Mouse (Mus musculus): Measurements from ENCODE around the gene Smtnl1. TPM values are rescaled to one million over a fixed set of nuclear protein-coding genes. Genes with fewer than 3 reads are reported as not detected.

Gene Smtnl1
- total RNA-seq, 1 experiment from 2014 or later: not detected

DNA sequence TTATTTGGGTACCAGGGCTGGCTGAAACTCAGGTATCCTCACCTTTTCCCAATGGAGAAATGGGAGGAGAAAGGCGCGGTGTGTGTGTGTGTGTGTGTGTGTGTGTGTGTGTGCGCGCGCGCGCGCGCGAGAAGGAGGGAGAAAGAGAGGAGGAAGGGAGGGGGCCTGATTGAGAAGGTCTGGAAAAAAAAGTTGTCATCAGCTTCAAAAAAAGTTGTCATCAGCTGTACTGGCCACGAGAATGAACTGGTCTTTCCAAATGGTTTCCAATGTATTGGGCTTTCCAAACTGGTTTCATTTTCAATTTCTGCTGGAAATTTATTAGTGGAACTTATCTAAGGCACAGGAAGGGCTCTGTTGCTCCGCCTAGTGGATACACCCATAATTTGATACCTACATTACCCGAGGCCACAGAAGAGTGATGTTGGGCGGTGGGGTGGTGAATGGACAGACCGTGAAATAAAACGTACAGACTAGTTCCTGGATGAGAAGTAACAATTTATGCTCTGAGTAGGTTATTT is 23.4 kb downstream of the Smtnl1 start:
- ATAC-seq (replicated peaks; ENCODE audit: low read depth, poor library complexity, severe bottlenecking): peak; percentile 76

- peak; percentile 82 for ATAC-seq (replicated peaks; ENCODE audit: low read depth, poor library complexity, severe bottlenecking)
Measured at GRCm38 (mm10) chr2:84798493-84798921, 23.9 kb downstream of the Smtnl1 start, which contains the start of gene Ube2l6. Gene Ube2l6, plus strand, starts transcription at chr2:84798828.

DNA sequence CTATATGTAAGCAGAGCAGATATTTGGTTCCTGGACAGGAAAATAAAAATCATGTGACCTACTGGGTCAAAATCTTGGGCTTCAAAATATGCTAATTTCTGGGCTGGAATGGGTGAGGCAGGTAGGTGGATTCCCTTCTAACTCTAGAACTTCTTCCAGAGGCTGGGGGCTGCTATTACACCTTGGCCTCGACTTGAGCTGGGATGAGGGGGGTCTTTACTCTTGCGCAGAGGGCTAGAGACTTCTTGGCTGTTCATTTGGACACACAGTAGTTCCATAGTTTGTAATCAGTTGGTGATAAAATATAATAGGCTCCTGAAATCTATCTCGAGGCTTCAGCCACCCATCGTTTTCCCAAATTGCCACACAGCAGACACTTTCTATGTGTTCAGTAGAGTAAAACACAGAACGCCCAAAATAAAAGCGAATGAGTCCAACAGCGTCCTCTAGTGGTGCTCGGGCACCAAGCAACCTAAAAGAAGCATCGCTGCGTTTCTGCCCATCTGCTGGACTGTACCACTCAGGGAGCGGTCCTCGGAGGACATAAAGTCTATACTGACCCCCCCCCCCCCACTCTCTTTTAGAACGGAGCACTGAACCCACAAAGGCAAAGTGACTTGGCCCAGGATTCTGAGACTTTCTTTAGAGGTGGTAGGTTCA is 24.5 kb downstream of the Smtnl1 start:
- peak; percentile 55 for ATAC-seq (replicated peaks; ENCODE audit: low read depth, poor library complexity, severe bottlenecking)

DNA sequence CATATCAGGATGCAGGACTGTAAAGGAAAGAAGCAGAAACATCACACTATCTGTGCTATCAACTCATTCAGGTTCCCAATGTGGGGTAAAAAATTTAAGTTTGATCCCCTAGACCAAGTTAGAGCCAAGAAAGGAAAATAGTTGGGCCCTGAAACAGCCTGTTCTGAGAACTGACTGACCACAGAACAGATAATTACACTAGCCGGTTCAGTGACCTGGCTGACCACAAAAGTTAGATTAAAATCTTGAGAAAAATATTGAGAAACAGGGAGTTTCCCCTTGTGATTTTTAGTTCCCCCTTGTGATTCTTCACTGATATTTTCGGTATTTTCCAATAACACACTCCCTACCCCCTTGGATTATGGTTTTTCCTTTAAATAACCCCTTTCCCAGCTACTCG is 28.6 kb downstream of the Smtnl1 start:
- no peak for ATAC-seq (replicated peaks; ENCODE audit: low read depth, poor library complexity, severe bottlenecking)

GRCm38 (mm10) chr2:84793154-84793553 is 29.3 kb downstream of the Smtnl1 start:
- ATAC-seq (replicated peaks; ENCODE audit: low read depth, poor library complexity, severe bottlenecking): peak; percentile 54; the same call in 1 of the 2 replicates

GRCm38 (mm10) chr2:84792516-84792915 is 29.9 kb downstream of the Smtnl1 start:
- ATAC-seq (replicated peaks; ENCODE audit: low read depth, poor library complexity, severe bottlenecking): no peak

DNA sequence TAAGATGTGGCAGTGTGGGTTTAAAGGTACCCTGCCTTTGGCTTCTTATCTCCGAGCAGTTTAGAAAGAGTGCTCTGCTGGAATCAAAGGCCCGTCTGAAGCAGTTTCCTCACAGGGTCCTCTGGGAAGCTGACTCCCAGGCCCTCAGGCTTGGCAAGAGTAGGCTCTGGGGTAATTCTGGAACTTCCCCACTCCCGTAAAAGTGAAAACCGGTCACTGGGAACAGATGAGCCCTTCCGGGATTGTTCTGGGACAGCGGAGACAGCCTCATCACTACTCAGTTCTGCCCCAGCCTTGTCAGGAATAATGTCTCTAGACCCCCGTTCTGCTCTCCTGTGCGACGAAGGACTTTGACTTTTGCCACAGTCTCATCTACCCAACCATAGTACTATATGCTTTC is 32.0 kb downstream of the Smtnl1 start:
- no peak for ATAC-seq (replicated peaks; ENCODE audit: low read depth, poor library complexity, severe bottlenecking)

DNA sequence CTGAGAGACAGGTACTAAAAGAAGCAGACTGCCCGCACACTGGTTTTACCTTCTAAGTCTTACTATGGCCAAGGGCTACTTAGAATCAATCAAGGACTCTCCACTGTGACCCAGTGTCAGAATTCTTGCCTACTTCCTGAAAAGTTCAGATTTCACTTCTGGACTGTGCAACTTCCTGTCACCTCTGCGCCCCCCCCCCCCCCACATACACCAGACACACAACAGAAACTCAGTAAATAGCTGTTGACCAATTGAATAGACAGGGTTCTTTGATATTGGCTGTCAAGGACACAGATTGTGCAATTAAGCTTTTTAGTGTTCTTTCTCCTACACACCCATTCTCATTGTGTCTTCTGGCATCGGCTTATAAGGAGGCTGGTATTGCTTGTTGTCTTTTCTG is 34.1 kb downstream of the Smtnl1 start:
- peak; percentile 22 for ATAC-seq (replicated peaks; ENCODE audit: low read depth, poor library complexity, severe bottlenecking)

DNA sequence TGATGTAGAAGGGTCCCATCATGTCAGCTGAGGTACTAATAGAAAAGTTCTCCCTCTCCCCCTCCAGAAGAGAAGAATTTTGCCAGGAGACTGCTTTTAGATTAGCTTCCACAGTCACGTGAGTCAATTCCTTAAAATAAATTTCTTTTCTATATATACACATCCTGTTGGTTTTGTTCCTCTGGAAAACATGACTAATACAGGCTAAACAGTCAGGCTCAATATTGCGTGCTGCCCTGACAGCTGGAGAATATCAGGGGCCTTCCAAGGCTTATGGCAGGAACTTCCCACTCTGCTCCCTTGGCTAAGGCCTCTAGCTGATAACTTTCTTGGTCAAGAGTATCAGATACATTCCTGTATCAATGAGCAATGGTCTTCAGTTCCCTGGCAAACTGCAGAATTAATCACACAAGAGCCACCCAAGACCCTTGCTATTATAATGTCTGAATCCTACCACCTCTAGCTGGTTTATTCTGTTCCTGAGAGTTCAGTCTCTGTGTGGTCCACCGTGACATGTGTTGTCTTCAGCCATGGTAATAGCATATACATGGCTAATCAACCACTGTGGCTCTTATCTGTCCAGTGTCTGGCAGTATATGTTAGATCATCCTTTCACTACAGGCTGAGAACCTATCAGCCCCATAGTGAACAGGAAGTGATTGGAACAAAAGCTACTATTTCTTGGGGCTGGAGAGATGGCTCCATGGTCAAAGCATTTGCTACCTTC is 38.4 kb downstream of the Smtnl1 start:
- ATAC-seq (replicated peaks; ENCODE audit: low read depth, poor library complexity, severe bottlenecking): 0 out of 2 replicates have a peak, but pooled peaks have one; percentile 4

DNA sequence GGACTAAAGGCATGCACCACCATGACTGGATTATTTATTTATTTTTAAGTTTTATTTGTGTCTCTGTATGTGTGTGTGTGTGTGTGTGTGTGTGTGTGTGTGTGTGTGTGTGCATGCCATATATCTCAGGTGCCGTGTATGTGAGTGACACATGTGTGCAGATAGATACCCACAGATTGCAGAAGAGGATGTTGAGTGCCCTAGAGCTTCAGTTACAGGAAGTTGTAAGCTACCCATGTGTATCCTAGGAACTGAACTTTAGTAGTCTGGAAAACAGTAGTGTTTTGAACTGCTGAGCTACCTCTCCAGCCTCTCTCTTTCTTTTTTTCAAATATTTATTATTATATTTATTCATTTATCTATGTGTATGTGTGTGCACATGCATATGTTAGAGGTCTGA is 39.1 kb downstream of the Smtnl1 start:
- ATAC-seq (replicated peaks; ENCODE audit: low read depth, poor library complexity, severe bottlenecking): peak; percentile 64

DNA sequence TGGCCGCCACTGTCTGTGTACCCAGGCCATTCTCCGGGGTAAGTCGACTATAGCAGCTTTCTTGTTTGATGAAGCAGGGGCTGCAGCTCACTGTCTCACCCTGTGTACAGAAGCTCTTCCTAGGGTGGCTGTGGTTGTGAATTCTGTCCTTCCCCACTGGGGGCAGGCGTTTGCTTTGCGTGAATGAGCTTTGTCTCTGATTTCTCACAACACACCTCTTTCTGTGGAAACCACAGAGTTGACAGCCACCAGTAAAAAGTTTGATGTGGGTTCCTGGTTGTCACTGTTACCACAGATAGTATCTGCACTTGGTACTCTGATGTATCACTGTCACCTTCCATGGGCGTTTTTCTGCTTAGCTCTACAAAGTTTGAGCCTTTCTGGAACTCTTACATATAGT is 43.2 kb downstream of the Smtnl1 start:
- peak; percentile 93 for ATAC-seq (replicated peaks; ENCODE audit: low read depth, poor library complexity, severe bottlenecking)

- ATAC-seq (replicated peaks; ENCODE audit: low read depth, poor library complexity, severe bottlenecking): no peak
Measured at GRCm38 (mm10) chr2:84777706-84778105, 44.7 kb downstream of the Smtnl1 start.

GRCm38 (mm10) chr2:84775665-84776064 is 46.8 kb downstream of the Smtnl1 start:
- no peak for ATAC-seq (replicated peaks; ENCODE audit: low read depth, poor library complexity, severe bottlenecking)

DNA sequence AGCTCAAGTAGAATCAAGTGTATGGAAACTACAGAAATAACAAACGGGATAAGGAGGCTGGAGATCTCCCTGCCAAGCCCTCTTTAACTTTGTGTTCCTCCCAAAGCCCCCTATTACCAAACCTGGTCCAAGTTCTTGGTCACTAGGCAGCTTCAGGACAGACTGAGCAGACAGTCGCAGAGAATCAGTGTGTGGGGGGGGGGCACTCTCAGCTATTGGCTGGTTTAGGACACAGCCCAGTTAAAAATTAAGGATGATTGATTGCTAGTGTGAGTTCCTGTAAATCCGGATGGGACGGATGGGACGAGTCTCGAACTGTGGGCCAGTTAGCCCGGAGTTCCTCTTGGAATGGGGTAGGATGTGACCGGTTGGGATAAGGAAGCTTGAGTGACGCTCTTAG is 47.2 kb downstream of the Smtnl1 start, which contains the start of gene Serping1:
Gene Serping1 (minus strand): TSS at position 204 of the 400 bp plus-strand sequence.
- no peak for ATAC-seq (replicated peaks; ENCODE audit: low read depth, poor library complexity, severe bottlenecking)

- ATAC-seq (replicated peaks; ENCODE audit: low read depth, poor library complexity, severe bottlenecking): no peak
Measured at GRCm38 (mm10) chr2:84774751-84775150, 47.7 kb downstream of the Smtnl1 start.

GRCm38 (mm10) chr2:84773195-84773594 is 49.3 kb downstream of the Smtnl1 start:
- no peak for ATAC-seq (replicated peaks; ENCODE audit: low read depth, poor library complexity, severe bottlenecking)

GRCm38 (mm10) chr2:84772454-84772853 is 50.0 kb downstream of the Smtnl1 start:
- ATAC-seq (replicated peaks; ENCODE audit: low read depth, poor library complexity, severe bottlenecking): no peak

DNA sequence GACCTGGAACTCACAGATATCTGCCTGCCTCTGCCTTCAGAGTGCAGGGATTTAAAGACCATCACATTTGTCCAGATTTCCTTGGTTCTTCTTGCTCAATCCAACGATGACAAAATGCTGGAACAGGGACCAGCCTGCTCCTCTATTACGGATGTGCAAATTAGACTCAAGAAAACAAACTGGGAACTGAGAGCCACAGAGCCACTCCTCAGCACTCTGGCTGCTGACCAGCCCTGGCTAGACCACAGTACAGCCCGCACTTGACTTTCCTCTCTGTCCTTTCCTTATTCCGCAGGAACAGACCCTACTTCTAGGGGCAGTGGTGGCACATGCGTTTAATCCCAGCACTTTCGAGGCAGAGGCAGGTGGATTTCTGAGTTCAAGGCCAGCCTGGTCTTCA is 52.0 kb downstream of the Smtnl1 start:
- ATAC-seq (replicated peaks; ENCODE audit: low read depth, poor library complexity, severe bottlenecking): no peak

DNA sequence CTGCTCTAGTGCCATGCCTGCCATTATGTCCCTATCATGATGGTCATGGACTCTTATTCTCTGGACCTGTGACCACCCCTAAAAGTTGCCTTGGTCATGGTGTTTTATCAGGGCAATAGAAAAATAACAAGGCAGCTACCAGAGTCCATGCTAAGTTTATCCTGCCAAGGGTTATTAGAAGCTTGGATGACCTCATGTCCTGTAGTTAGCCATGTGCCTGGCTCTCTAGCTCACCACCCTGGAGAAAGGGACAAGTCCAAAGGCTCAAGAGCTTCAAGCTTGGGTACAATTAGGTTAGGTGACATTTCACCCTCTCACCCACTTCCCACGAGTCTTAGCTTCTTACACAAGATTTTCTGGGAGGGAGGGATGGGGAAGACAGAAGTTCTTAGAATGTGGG is 59.6 kb downstream of the Smtnl1 start:
- ATAC-seq (replicated peaks; ENCODE audit: low read depth, poor library complexity, severe bottlenecking): no peak

GRCm38 (mm10) chr2:84762295-84762694 is 60.2 kb downstream of the Smtnl1 start:
- ATAC-seq (replicated peaks; ENCODE audit: low read depth, poor library complexity, severe bottlenecking): no peak

DNA sequence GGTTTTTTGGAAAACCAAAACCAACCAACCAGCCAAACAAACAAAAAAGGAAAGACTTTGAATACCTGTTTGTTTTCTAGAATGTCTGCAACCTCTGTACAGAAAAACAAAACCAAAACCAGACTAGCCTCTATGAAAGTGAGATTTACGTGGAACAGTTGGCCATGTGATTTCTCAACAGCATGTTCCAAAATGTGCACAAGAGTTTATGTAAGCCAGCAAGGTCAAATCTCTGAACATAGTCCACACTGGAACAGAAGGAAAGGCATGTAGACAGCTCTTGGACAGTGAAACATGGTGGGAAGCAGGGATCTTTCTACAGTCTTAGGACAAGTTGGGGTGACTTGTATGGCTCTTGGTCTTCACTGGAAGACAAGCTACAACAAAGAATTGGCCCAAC is 60.6 kb downstream of the Smtnl1 start:
- no peak for ATAC-seq (replicated peaks; ENCODE audit: low read depth, poor library complexity, severe bottlenecking)

Data from common myeloid progenitor, adult 5-6 weeks (primary cell).